Mouse (Mus musculus) limb, embryonic 13.5 days (tissue): ENCODE data around the gene Olfr1411. TPM values are rescaled to one million over a fixed set of nuclear protein-coding genes. Genes with fewer than 3 reads are reported as not detected.

Experiments used
- ATAC-seq: fragments of 200-750 bp; cut with Nextera tagmentation; 2 replicates; pipeline ENCODE4 v1.8.0; 2017; ENCODE audit warnings: low read depth, moderate number of reproducible peaks, moderate TSS enrichment; ENCODE audit not compliant: low FRiP score
- H3K27ac ChIP-seq: fragments of 300-500 bp; sonication (generic); 2 replicates; pipeline ENCODE4 v1.5.1; 2015; ENCODE audit warnings: inconsistent platforms, mild to moderate bottlenecking, moderate library complexity
- H3K27me3 ChIP-seq: fragments of 300-500 bp; sonication (generic); 2 replicates; pipeline ENCODE4 v1.6.1; 2015; ENCODE audit warnings: mild to moderate bottlenecking, inconsistent platforms
- H3K36me3 ChIP-seq: fragments of 300-500 bp; sonication (generic); 2 replicates; pipeline ENCODE4 v1.6.1; 2015; ENCODE audit warnings: inconsistent platforms, mild to moderate bottlenecking, moderate library complexity
- H3K4me1 ChIP-seq: fragments of 300-500 bp; sonication (generic); 2 replicates; pipeline ENCODE4 v1.6.1; 2015; ENCODE audit warnings: inconsistent platforms
- H3K4me2 ChIP-seq: fragments of 300-500 bp; sonication (generic); replicated peaks from 2 replicates; pipeline ENCODE4 v1.6.1; 2015; ENCODE audit warnings: inconsistent platforms, mild to moderate bottlenecking, moderate library complexity
- H3K4me3 ChIP-seq: fragments of 300-500 bp; sonication (generic); 2 replicates; pipeline ENCODE4 v1.5.1; 2015; ENCODE audit warnings: moderate library complexity, mild to moderate bottlenecking, inconsistent platforms
- H3K9ac ChIP-seq: fragments of 300-500 bp; sonication (generic); 2 replicates; pipeline ENCODE4 v1.6.1; 2015; ENCODE audit warnings: mild to moderate bottlenecking, inconsistent platforms
- H3K9me3 ChIP-seq: fragments of 300-500 bp; sonication (generic); 2 replicates; pipeline ENCODE4 v1.6.1; 2016; ENCODE audit warnings: inconsistent platforms
- WGBS: fragments of 180-500 bp; shearing (Covaris S2); methylation state at CpG from one replicate; pipeline ENCODE4 v1.1.7; 2015; 5-methylcytosine and 5-hydroxymethylcytosine counted together
- polyA plus RNA-seq: library from polyadenylated mRNA; unstranded; fragments of >200 nt; fragmentation: Nextera tagmentation; extraction: Ambion mirVana; gene quantifications from 2 replicates; pipeline ENCODE4 v1.2.1, GENCODE M21; 2015

Gene Olfr1411
- polyA plus RNA-seq, 1 experiment from 2014 or later = not detected

GRCm38 (mm10) chr1:92628227-92628626 lies 34.0 kb downstream of the Olfr1411 start:
- no peak for ATAC-seq
- no peaks in the 10 kb centered on the region for H3K27me3 ChIP-seq

GRCm38 (mm10) chr1:92632196-92632595 lies 38.0 kb downstream of the Olfr1411 start:
- no peak for ATAC-seq
- 67% methylated on average over 5 of the region's 5 CpGs for WGBS
- no peak overlapping the region for H3K4me3 ChIP-seq
- no peak overlapping the region for H3K9ac ChIP-seq
- no peak overlapping the region for H3K27ac ChIP-seq
- H3K4me2 ChIP-seq = no peak overlapping the region
- no peaks in the 10 kb centered on the region for H3K9me3 ChIP-seq
- H3K36me3 ChIP-seq = peaks cover 19% of the 10 kb centered on the region
- H3K4me1 ChIP-seq = peaks cover 6% of the 10 kb centered on the region
- no peaks in the 10 kb centered on the region for H3K27me3 ChIP-seq

More at GRCm38 (mm10) chr1:92628227-92628626, 34.0 kb downstream of the Olfr1411 start:
- Histone ChIP-seq H3K4me3 (no peak overlapping the region), H3K27ac (no peak overlapping the region), H3K9me3 (no peaks in the 10 kb centered on the region), H3K36me3 (no peaks in the 10 kb centered on the region), H3K4me2 (no peak overlapping the region), H3K4me1 (no peaks in the 10 kb centered on the region), H3K9ac (no peak overlapping the region)
- WGBS = 57% methylated on average over 4 of the region's 4 CpGs

GRCm38 (mm10) chr1:92632948-92633347 lies 38.7 kb downstream of the Olfr1411 start:
- no peak overlapping the region for H3K27ac ChIP-seq
- H3K4me1 ChIP-seq = peaks cover 6% of the 10 kb centered on the region
- H3K4me3 ChIP-seq = no peak overlapping the region
- no peak overlapping the region for H3K9ac ChIP-seq
- H3K9me3 ChIP-seq = no peaks in the 10 kb centered on the region
- peaks cover 25% of the 10 kb centered on the region for H3K36me3 ChIP-seq
- H3K27me3 ChIP-seq = no peaks in the 10 kb centered on the region
- no peak overlapping the region for H3K4me2 ChIP-seq
- ATAC-seq = no peak
- WGBS = 68% methylated on average over 6 of the region's 6 CpGs

- no peak for ATAC-seq
- H3K27ac ChIP-seq = no peak overlapping the region
- H3K27me3 ChIP-seq = no peaks in the 10 kb centered on the region
- peaks cover 33% of the 10 kb centered on the region for H3K36me3 ChIP-seq
- H3K4me1 ChIP-seq = peaks cover 6% of the 10 kb centered on the region
- no peak overlapping the region for H3K4me3 ChIP-seq
- H3K9me3 ChIP-seq = no peaks in the 10 kb centered on the region
- no peak overlapping the region for H3K4me2 ChIP-seq
- no peak overlapping the region for H3K9ac ChIP-seq
- 79% methylated on average over 8 of the region's 8 CpGs for WGBS
Measured at GRCm38 (mm10) chr1:92633726-92634125, 39.5 kb downstream of the Olfr1411 start.

- no peaks in the 10 kb centered on the region for H3K27me3 ChIP-seq
- H3K4me2 ChIP-seq = no peak overlapping the region
- ATAC-seq = no peak
- 69% methylated on average over 1 of the region's 1 CpGs for WGBS
- no peak overlapping the region for H3K4me3 ChIP-seq
- H3K9me3 ChIP-seq = no peaks in the 10 kb centered on the region
- H3K4me1 ChIP-seq = peaks cover 6% of the 10 kb centered on the region
- no peak overlapping the region for H3K9ac ChIP-seq
- peak overlapping the region; percentile 61; the same call in 1 of the 2 replicates for H3K27ac ChIP-seq
- H3K36me3 ChIP-seq = peaks cover 38% of the 10 kb centered on the region
Measured at GRCm38 (mm10) chr1:92634569-92634968, 40.4 kb downstream of the Olfr1411 start.

- Histone ChIP-seq H3K36me3 (peaks cover 38% of the 10 kb centered on the region), H3K4me2 (no peak overlapping the region), H3K9ac (no peak overlapping the region), H3K27me3 (no peaks in the 10 kb centered on the region), H3K4me1 (peaks cover 8% of the 10 kb centered on the region), H3K27ac (peak overlapping the region; percentile 61; the same call in 1 of the 2 replicates), H3K4me3 (no peak overlapping the region), H3K9me3 (no peaks in the 10 kb centered on the region)
- WGBS = 82% methylated on average over 4 of the region's 4 CpGs
- no peak for ATAC-seq
Measured at GRCm38 (mm10) chr1:92634976-92635599, 40.9 kb downstream of the Olfr1411 start.

- H3K9me3 ChIP-seq = no peaks in the 10 kb centered on the region
- ATAC-seq = no peak
- H3K4me2 ChIP-seq = no peak overlapping the region
- peaks cover 17% of the 10 kb centered on the region for H3K4me1 ChIP-seq
- H3K27me3 ChIP-seq = no peaks in the 10 kb centered on the region
- H3K9ac ChIP-seq = no peak overlapping the region
- no peak overlapping the region for H3K4me3 ChIP-seq
- peaks cover 38% of the 10 kb centered on the region for H3K36me3 ChIP-seq
- 82% methylated on average over 8 of the region's 8 CpGs for WGBS
- H3K27ac ChIP-seq = no peak overlapping the region
Measured at GRCm38 (mm10) chr1:92636015-92636414, 41.8 kb downstream of the Olfr1411 start.

- ATAC-seq = no peak
Measured at GRCm38 (mm10) chr1:92636676-92637075, 42.5 kb downstream of the Olfr1411 start.

GRCm38 (mm10) chr1:92637501-92638172 lies 43.4 kb downstream of the Olfr1411 start:
- Histone ChIP-seq H3K4me2 (no peak overlapping the region), H3K9ac (no peak overlapping the region), H3K9me3 (no peaks in the 10 kb centered on the region), H3K27ac (no peak overlapping the region), H3K4me1 (peaks cover 26% of the 10 kb centered on the region), H3K36me3 (peaks cover 38% of the 10 kb centered on the region), H3K27me3 (no peaks in the 10 kb centered on the region), H3K4me3 (no peak overlapping the region)
- no peak for ATAC-seq
- 91% methylated on average over 15 of the region's 15 CpGs for WGBS

More at GRCm38 (mm10) chr1:92636676-92637075, 42.5 kb downstream of the Olfr1411 start:
- Histone ChIP-seq H3K4me2 (no peak overlapping the region), H3K27me3 (no peaks in the 10 kb centered on the region), H3K9me3 (no peaks in the 10 kb centered on the region), H3K27ac (no peak overlapping the region), H3K9ac (no peak overlapping the region), H3K4me3 (no peak overlapping the region), H3K4me1 (peaks cover 19% of the 10 kb centered on the region), H3K36me3 (peaks cover 38% of the 10 kb centered on the region)
- WGBS = 95% methylated on average over 11 of the region's 11 CpGs

GRCm38 (mm10) chr1:92638181-92638580 lies 44.0 kb downstream of the Olfr1411 start:
- Histone ChIP-seq H3K27me3 (no peaks in the 10 kb centered on the region), H3K4me3 (no peak overlapping the region), H3K9ac (no peak overlapping the region), H3K36me3 (peaks cover 38% of the 10 kb centered on the region), H3K4me1 (peaks cover 27% of the 10 kb centered on the region), H3K9me3 (no peaks in the 10 kb centered on the region), H3K4me2 (no peak overlapping the region), H3K27ac (no peak overlapping the region)
- 91% methylated on average over 3 of the region's 3 CpGs for WGBS
- no peak for ATAC-seq

GRCm38 (mm10) chr1:92638736-92639135 lies 44.5 kb downstream of the Olfr1411 start:
- no peak overlapping the region for H3K9ac ChIP-seq
- H3K4me1 ChIP-seq = peaks cover 27% of the 10 kb centered on the region
- no peak for ATAC-seq
- H3K4me2 ChIP-seq = no peak overlapping the region
- no peak overlapping the region for H3K4me3 ChIP-seq
- no peaks in the 10 kb centered on the region for H3K27me3 ChIP-seq
- H3K9me3 ChIP-seq = no peaks in the 10 kb centered on the region
- 93% methylated on average over 4 of the region's 4 CpGs for WGBS
- no peak overlapping the region for H3K27ac ChIP-seq
- H3K36me3 ChIP-seq = peaks cover 38% of the 10 kb centered on the region

- Histone ChIP-seq H3K27ac (no peak overlapping the region), H3K9ac (peak overlapping the region; percentile 96), H3K9me3 (no peaks in the 10 kb centered on the region), H3K36me3 (peaks cover 35% of the 10 kb centered on the region), H3K4me3 (peak overlapping the region; percentile 92), H3K4me1 (peaks cover 21% of the 10 kb centered on the region), H3K4me2 (peak overlapping the region; percentile 98), H3K27me3 (no peaks in the 10 kb centered on the region)
- no peak for ATAC-seq
- 90% methylated on average over 6 of the region's 6 CpGs for WGBS
Measured at GRCm38 (mm10) chr1:92640393-92640792, 46.2 kb downstream of the Olfr1411 start.
